8 mouse cellular contexts compared by ENCODE assay signal in the genomic region with DNA sequence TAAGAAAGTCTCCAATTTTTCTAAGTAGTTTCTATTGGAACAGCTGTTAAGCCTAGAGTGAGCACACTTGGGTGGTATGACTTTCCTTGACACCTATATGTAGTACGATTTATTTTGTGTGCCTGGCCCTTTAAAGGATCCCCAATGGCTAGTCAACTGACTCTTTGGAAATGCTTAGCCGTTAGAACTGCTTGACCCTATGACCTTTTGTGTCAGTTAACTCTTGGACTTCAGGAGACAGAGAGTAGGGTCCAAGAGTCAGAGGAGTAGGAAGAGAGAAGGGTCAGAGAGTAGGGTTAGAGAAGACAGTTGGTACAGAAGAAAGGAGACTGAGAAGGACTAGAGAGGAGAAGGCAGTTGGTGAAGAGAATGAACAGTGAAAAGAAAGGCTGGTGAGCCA. TPM values are rescaled to one million over a fixed set of nuclear protein-coding genes. Genes with fewer than 3 reads are reported as not detected.
DNase-seq lines count a peak whose midpoint lies in the region; ATAC-seq and TF ChIP-seq lines count a peak whose summit lies in the region.

TSS of gene Tlk2 (plus strand) at position 292 of the 400 bp plus-strand sequence.

- H3K9ac ChIP-seq in lung, postnatal 0 days (replicated peaks; ENCODE audit: low read depth): no peak within 1 kb of the TSS
- no peak within 1 kb of the TSS for H3K9ac ChIP-seq in heart, embryonic 15.5 days
- no peak within 1 kb of the TSS for H3K9ac ChIP-seq in midbrain, embryonic 15.5 days

- no peaks in the 10 kb centered on the region for H3K9me3 ChIP-seq in lung, postnatal 0 days (ENCODE audit: low read length)
- H3K9me3 ChIP-seq in heart, embryonic 15.5 days (replicated peaks): no peaks in the 10 kb centered on the region
- H3K9me3 ChIP-seq in midbrain, embryonic 15.5 days: no peaks in the 10 kb centered on the region

- WGBS in lung, postnatal 0 days: 43% methylated on average over 2 of the region's 2 CpGs
- WGBS in heart, embryonic 15.5 days: 39% methylated on average over 2 of the region's 2 CpGs
- WGBS in midbrain, embryonic 15.5 days: 55% methylated on average over 2 of the region's 2 CpGs

- no peak for ATAC-seq in lung, postnatal 0 days
- no peak for ATAC-seq in heart, embryonic 15.5 days (replicated peaks; ENCODE audit: insufficient number of reproducible peaks, insufficient read depth, low FRiP score, low read depth)
- no peak for ATAC-seq in midbrain, embryonic 15.5 days (replicated peaks)

- no peak for DNase-seq in lung, postnatal 0 days (ENCODE audit: low spot score)
- no peak for DNase-seq in lung, postnatal 36 days
- no peak for DNase-seq in layer of hippocampus, postnatal 36 days
- no peak for DNase-seq in cerebellum, adult 18-20 months
- no peak for DNase-seq in embryo, embryonic 11 days

- no peaks in the 10 kb centered on the region for H3K27me3 ChIP-seq in lung, postnatal 0 days (replicated peaks; ENCODE audit: insufficient read depth, low read length)
- H3K27me3 ChIP-seq in heart, embryonic 15.5 days: no peaks in the 10 kb centered on the region
- H3K27me3 ChIP-seq in midbrain, embryonic 15.5 days (replicated peaks): no peaks in the 10 kb centered on the region

- peak within 1 kb of the TSS; percentile 75 for H3K4me3 ChIP-seq in lung, postnatal 0 days (ENCODE audit: low read depth, low read length)
- 0 out of 2 replicates have a peak within 1 kb of the TSS, but pooled peaks have one; percentile 8 for H3K4me3 ChIP-seq in embryonic fibroblast, embryonic 13.5 days (ENCODE audit: insufficient read depth, low read length)
- H3K4me3 ChIP-seq in heart, embryonic 15.5 days: peak within 1 kb of the TSS; percentile 99
- peak within 1 kb of the TSS; percentile 54; the same call in 1 of the 2 replicates for H3K4me3 ChIP-seq in midbrain, embryonic 15.5 days

- peaks cover 16% of the 10 kb centered on the region; the same call in 1 of the 2 replicates for H3K4me1 ChIP-seq in lung, postnatal 0 days (ENCODE audit: insufficient read depth, low read depth, low read length)
- no peaks in the 10 kb centered on the region for H3K4me1 ChIP-seq in embryonic fibroblast, embryonic 13.5 days (ENCODE audit: control insufficient read depth, insufficient read depth, low read length)
- H3K4me1 ChIP-seq in heart, embryonic 15.5 days (replicated peaks): peaks cover 25% of the 10 kb centered on the region
- peaks cover 23% of the 10 kb centered on the region for H3K4me1 ChIP-seq in midbrain, embryonic 15.5 days

- H3K27ac ChIP-seq in lung, postnatal 0 days (ENCODE audit: low read length): peak within 1 kb of the TSS; percentile 97; the same call in 1 of the 2 replicates
- no peak within 1 kb of the TSS for H3K27ac ChIP-seq in embryonic fibroblast, embryonic 13.5 days (ENCODE audit: insufficient read depth, low read length)
- H3K27ac ChIP-seq in heart, embryonic 15.5 days: peak within 1 kb of the TSS; percentile 95
- no peak within 1 kb of the TSS for H3K27ac ChIP-seq in midbrain, embryonic 15.5 days

- peak within 1 kb of the TSS; percentile 87 for H3K4me2 ChIP-seq in lung, postnatal 0 days (replicated peaks; ENCODE audit: low read depth, low read length)
- H3K4me2 ChIP-seq in heart, embryonic 15.5 days: peak within 1 kb of the TSS; percentile 80
- peak within 1 kb of the TSS; percentile 72 for H3K4me2 ChIP-seq in midbrain, embryonic 15.5 days

- no peak for TF ChIP-seq EP300 in lung, postnatal 0 days (IDR thresholded peaks at IDR 0.05)

- no peak for TF ChIP-seq CTCF in lung, postnatal 0 days (IDR thresholded peaks at IDR 0.05)
- TF ChIP-seq CTCF in embryonic fibroblast, embryonic 13.5 days (IDR thresholded peaks at IDR 0.05; ENCODE audit: borderline replicate concordance, insufficient read depth, low read length): no peak

- no peaks in the 10 kb centered on the region for H3K36me3 ChIP-seq in lung, postnatal 0 days (ENCODE audit: insufficient read depth, low read length)
- no peaks in the 10 kb centered on the region for H3K36me3 ChIP-seq in heart, embryonic 15.5 days
- no peaks in the 10 kb centered on the region for H3K36me3 ChIP-seq in midbrain, embryonic 15.5 days (replicated peaks)

- TF ChIP-seq POLR2A in embryonic fibroblast, embryonic 13.5 days (IDR thresholded peaks at IDR 0.05; ENCODE audit: low read depth, low read length): no peak

RNA-seq across cellular contexts. Expression of gene Tlk2, which starts in this region (rescaled TPM):
- 14.4 and 14.8 TPM in 2 replicates for polyA plus RNA-seq in lung, postnatal 0 days (2015; fragmentation: Nextera tagmentation; extraction: Ambion mirVana)
- 86.5 and 97.2 TPM in 2 replicates for polyA plus RNA-seq in embryonic fibroblast, embryonic 13.5 days (2011; ENCODE audit: insufficient read length, low read depth, missing spikeins)
- polyA plus RNA-seq in heart, embryonic 15.5 days (2015; fragmentation: Nextera tagmentation; extraction: Ambion mirVana): 10.5 and 12.4 TPM in 2 replicates
- 10 to 100 TPM; 47.8 to 53.8 TPM for total RNA-seq in layer of hippocampus, postnatal 36 days (2021)
- 18.8 and 20.9 TPM in 2 replicates for polyA plus RNA-seq in midbrain, embryonic 15.5 days (2015; fragmentation: Nextera tagmentation; extraction: Ambion mirVana)

Comparison
In these comparisons a context has a peak if more than half of its experiments do, and no peak if none do; other contexts are left out.
1. H3K27ac ChIP-seq: peak in lung, postnatal 0 days (single experiment) and heart, embryonic 15.5 days (single experiment); none in embryonic fibroblast, embryonic 13.5 days (single experiment) and midbrain, embryonic 15.5 days (single experiment).
2. H3K4me3 ChIP-seq: peak in every context shown above with its lines; median percentile 99 in heart, embryonic 15.5 days; 75 in lung, postnatal 0 days; 54 in midbrain, embryonic 15.5 days; 8 in embryonic fibroblast, embryonic 13.5 days.
3. Peak in every context shown above with its lines, with median percentiles within 50 percentile points of each other: H3K4me2 ChIP-seq.